Mouse (Mus musculus): ENCODE measurements around the gene Cygb. TPM values are rescaled to one million over a fixed set of nuclear protein-coding genes. Genes with fewer than 3 reads are reported as not detected.
A peak's percentile ranks its signal among the peaks of the same experiment; 100 is the strongest.

Cygb gene
- polyA plus RNA-seq, 1 experiment from 2014 or later = 2.6 TPM

DNA sequence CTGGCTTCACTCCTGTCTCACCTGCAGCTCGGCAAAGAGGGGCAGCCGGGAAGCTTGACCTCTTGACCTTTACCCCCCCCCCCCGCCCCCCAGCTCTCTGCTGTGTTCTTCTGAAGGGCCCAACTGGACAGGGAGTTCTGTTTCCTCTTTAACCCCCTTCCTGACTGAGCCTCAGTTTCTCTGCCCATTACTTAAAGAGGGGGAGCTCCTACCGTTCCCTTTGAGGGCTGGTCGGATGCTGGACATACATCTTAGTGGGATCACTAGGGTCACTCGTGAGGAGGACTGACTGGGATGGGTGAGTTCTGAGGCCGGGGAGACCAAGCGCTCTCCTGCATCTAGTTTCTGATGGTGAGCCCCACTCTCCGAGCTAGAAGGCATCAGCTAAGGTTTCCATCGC, 879 bp downstream of the Cygb start, which contains the start of gene Prcd:
Gene Prcd (plus strand): TSS at position 301 of the 400 bp plus-strand sequence.
- peaks cover 67% of the 10 kb centered on the region for H3K27me3 ChIP-seq (replicated peaks)
- peaks cover 50% of the 10 kb centered on the region for H3K4me1 ChIP-seq
- no peaks in the 10 kb centered on the region for H3K36me3 ChIP-seq
- H3K9ac ChIP-seq = peak within 1 kb of the TSS; percentile 82
- peak within 1 kb of the TSS; percentile 61 for H3K4me3 ChIP-seq
- no peak within 1 kb of the TSS for H3K27ac ChIP-seq (replicated peaks)
- 6% methylated on average over 10 of the region's 10 CpGs for WGBS
- no peaks in the 10 kb centered on the region for H3K9me3 ChIP-seq
- peak within 1 kb of the TSS; percentile 94 for H3K4me2 ChIP-seq
- no peak for ATAC-seq (ENCODE audit: extremely low read depth, insufficient number of reproducible peaks, low FRiP score, low TSS enrichment)

DNA sequence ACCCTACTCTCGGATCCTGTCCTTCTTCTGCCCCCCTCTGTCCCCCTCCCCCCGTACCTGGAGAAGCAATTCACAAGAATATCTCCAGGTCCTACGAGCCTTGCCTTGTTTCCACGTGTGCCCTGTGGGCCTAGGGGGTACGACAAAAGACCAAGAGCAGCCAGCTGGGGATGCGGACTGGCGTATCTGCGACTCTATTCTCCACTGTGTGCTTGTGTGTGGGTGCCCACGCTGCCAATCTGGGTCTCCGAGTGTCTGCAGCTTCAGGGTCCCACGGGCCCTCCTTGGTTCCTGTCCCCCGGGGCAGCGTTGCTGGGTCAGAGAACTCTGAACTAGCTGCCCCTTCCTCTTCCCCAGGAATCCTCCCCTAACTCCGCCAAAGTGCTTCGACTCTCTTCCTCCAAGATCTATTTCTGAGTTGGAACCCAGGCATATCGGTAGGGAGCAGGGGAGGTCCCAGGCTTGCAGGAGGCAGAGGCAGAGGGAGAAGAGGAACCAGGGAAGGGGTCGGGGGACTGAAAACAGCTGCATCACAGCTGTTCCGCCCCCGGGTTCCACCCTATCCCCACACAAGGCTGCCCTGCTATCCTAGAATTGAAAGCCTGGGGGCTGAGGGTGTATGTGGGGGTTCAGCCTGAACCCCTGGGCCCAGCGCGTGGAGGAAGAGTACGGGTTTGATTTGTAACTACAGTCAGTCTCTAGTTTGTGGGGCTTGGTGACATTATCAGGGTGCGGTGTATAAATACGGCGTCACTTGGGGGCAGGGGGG, 1.6 kb downstream of the Cygb start:
- no peaks in the 10 kb centered on the region for H3K36me3 ChIP-seq
- peaks cover 51% of the 10 kb centered on the region for H3K4me1 ChIP-seq
- WGBS = 70% methylated on average over 25 of the region's 25 CpGs
- peaks cover 67% of the 10 kb centered on the region for H3K27me3 ChIP-seq (replicated peaks)
- H3K4me3 ChIP-seq = no peak overlapping the region; the same call in 1 of the 2 replicates
- peak overlapping the region; percentile 94 for H3K4me2 ChIP-seq
- no peak overlapping the region for H3K9ac ChIP-seq
- no peak for ATAC-seq (ENCODE audit: extremely low read depth, insufficient number of reproducible peaks, low FRiP score, low TSS enrichment)
- H3K27ac ChIP-seq (replicated peaks) = no peak overlapping the region
- H3K9me3 ChIP-seq = no peaks in the 10 kb centered on the region

DNA sequence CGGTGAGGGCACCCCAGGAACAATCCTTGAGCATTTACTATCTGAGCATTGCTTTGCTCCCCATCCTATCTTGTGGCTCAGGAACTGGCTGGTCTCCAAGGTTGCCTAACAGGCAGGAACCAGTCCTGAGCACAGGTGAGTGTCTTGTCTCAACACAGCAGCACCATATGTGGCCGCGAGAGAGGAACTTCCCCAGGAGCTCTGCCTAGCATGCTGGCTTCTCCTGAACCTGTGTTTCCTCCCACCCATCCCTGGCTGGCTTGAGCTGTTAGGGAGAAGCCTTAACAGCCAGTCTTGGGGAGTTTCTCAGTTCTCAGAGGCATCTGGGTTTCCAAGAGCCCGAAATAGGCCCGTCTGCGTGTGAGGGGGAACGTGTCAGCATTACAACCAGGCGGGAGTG, 2.8 kb downstream of the Cygb start:
- Histone ChIP-seq H3K4me1 (peaks cover 51% of the 10 kb centered on the region), H3K9me3 (no peaks in the 10 kb centered on the region), H3K4me2 (no peak overlapping the region), H3K36me3 (no peaks in the 10 kb centered on the region), H3K9ac (no peak overlapping the region), H3K27ac (replicated peaks) (no peak overlapping the region), H3K4me3 (no peak overlapping the region), H3K27me3 (replicated peaks) (peaks cover 72% of the 10 kb centered on the region)
- WGBS = 74% methylated on average over 8 of the region's 8 CpGs
- ATAC-seq (ENCODE audit: extremely low read depth, insufficient number of reproducible peaks, low FRiP score, low TSS enrichment) = no peak

DNA sequence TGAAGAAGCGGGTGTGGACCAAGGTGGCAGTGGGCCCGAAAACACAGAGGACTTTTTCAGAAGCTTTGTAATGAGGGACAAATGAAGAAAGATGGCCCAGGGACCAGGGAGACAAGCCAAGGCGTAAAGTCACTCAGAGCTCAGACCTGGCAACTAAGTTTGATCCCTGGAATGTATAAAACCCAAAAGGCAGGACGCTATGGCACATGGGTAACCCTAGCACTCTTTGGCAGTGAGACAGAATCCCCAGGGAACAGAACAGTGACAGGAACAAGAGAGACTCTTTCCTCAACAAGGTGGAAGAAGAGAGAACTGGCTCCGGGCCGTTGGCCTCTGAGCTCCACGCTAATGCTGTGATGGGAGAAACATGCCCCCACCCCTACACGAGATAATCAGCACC, 3.3 kb downstream of the Cygb start:
- no peak overlapping the region for H3K4me3 ChIP-seq
- H3K4me2 ChIP-seq = no peak overlapping the region
- no peak overlapping the region for H3K9ac ChIP-seq
- H3K9me3 ChIP-seq = no peaks in the 10 kb centered on the region
- H3K27ac ChIP-seq (replicated peaks) = no peak overlapping the region
- no peak for ATAC-seq (ENCODE audit: extremely low read depth, insufficient number of reproducible peaks, low FRiP score, low TSS enrichment)
- peaks cover 77% of the 10 kb centered on the region for H3K27me3 ChIP-seq (replicated peaks)
- H3K4me1 ChIP-seq = peaks cover 52% of the 10 kb centered on the region
- H3K36me3 ChIP-seq = no peaks in the 10 kb centered on the region
- 80% methylated on average over 8 of the region's 8 CpGs for WGBS

DNA sequence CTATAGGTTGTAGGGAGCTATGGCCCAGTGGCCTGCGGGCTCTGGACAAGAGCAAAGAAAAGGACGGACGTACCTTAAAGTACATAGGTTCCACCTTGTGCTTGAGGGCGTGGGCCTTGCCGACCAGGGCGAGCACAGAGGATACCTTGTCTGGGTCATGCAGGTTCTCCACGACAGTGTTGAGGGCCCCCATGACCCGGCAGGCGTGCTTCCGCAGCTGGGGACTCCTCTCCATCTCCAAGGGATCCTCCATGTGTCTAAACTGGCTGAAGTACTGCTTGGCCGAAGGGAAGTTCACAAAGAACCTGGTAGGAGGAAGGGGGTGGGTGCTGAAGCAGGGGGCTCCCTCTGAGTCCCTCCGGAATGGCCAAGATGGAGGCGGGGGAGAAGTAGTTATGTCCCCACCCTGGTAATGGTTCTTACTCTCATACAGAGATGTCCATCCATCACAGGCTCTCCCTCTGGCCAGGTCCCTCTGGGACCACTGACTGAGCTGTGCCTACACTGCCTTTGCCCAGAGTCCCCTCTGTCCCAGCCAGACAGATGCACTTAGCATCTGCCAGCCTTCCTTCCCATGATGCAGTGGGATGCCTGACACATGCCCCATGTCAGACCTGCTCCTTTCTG, 4.3 kb downstream of the Cygb start:
- H3K4me2 ChIP-seq = no peak overlapping the region
- H3K27me3 ChIP-seq (replicated peaks) = peaks cover 78% of the 10 kb centered on the region
- no peak overlapping the region for H3K27ac ChIP-seq (replicated peaks)
- H3K36me3 ChIP-seq = no peaks in the 10 kb centered on the region
- H3K9me3 ChIP-seq = no peaks in the 10 kb centered on the region
- H3K9ac ChIP-seq = no peak overlapping the region
- no peak for ATAC-seq (ENCODE audit: extremely low read depth, insufficient number of reproducible peaks, low FRiP score, low TSS enrichment)
- no peak overlapping the region for H3K4me3 ChIP-seq
- H3K4me1 ChIP-seq = peaks cover 59% of the 10 kb centered on the region
- WGBS = 86% methylated on average over 13 of the region's 13 CpGs

DNA sequence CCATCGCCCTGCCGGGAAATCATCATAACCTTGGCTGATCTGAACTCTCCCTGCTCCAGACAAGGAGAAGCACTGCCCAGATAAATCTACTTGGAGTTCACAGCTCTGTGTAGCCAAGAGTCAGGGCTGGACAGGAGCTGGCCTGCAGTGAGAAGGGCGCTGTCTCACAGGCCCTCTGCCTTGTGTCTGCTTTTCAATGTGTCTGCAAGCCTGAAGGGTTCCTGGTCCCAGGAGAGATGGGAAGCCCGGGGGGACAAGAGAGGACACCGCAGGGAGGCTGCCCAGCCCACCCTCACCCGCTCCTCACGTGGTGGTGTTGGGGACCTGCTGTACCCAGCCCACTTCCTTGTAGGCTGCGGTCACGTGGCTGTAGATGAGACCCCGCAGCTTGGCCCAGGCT, 5.1 kb downstream of the Cygb start:
- H3K27ac ChIP-seq (replicated peaks) = peak overlapping the region; percentile 15; the same call in 1 of the 2 replicates
- WGBS = 67% methylated on average over 10 of the region's 10 CpGs
- peak overlapping the region; percentile 2 for H3K9ac ChIP-seq
- H3K36me3 ChIP-seq = no peaks in the 10 kb centered on the region
- peaks cover 56% of the 10 kb centered on the region for H3K4me1 ChIP-seq
- no peak overlapping the region for H3K4me2 ChIP-seq
- H3K9me3 ChIP-seq = no peaks in the 10 kb centered on the region
- H3K4me3 ChIP-seq = no peak overlapping the region
- ATAC-seq (ENCODE audit: extremely low read depth, insufficient number of reproducible peaks, low FRiP score, low TSS enrichment) = no peak
- peaks cover 78% of the 10 kb centered on the region for H3K27me3 ChIP-seq (replicated peaks)

DNA sequence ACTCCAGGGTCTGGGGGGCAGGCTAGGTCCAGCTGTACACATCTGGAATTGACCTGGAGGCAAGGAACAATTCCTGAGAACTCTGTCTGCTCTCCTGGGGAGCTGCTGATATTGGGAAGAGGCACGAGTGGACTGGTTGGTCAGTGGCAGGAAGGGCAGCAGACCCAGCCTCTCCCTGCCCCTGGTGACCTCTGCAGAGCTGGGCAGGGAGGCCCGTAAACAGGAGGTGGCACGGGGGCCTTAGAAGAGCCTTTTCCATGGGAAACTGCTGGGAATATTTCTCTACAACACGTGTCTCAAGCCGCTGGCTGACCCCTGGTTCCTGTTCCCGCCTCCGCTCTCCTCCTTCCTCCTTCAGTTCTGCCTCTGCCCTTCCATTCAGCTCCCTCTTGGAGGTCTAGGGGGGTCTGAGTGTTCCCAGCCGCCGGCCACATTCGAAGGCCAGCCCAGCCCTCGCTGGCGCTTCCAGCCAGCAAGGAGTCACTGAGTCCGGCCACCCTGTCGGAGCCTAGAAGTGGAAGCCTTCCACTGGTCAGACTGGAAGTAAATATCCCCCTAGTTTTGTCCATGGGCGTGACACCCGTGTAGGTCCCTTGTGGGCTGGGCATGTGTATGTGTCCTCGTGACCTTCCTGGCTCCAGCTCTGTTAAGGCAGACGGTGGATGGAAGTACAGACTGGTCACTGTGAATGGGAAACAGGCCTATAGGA, 5.7 kb downstream of the Cygb start:
- H3K36me3 ChIP-seq = no peaks in the 10 kb centered on the region
- H3K27ac ChIP-seq (replicated peaks) = peak overlapping the region; percentile 71
- peaks cover 75% of the 10 kb centered on the region for H3K27me3 ChIP-seq (replicated peaks)
- ATAC-seq (ENCODE audit: extremely low read depth, insufficient number of reproducible peaks, low FRiP score, low TSS enrichment) = no peak
- H3K4me3 ChIP-seq = no peak overlapping the region
- no peak overlapping the region for H3K4me2 ChIP-seq
- H3K4me1 ChIP-seq = peaks cover 56% of the 10 kb centered on the region
- WGBS = 50% methylated on average over 18 of the region's 18 CpGs
- H3K9me3 ChIP-seq = no peaks in the 10 kb centered on the region
- peak overlapping the region; percentile 21 for H3K9ac ChIP-seq

DNA sequence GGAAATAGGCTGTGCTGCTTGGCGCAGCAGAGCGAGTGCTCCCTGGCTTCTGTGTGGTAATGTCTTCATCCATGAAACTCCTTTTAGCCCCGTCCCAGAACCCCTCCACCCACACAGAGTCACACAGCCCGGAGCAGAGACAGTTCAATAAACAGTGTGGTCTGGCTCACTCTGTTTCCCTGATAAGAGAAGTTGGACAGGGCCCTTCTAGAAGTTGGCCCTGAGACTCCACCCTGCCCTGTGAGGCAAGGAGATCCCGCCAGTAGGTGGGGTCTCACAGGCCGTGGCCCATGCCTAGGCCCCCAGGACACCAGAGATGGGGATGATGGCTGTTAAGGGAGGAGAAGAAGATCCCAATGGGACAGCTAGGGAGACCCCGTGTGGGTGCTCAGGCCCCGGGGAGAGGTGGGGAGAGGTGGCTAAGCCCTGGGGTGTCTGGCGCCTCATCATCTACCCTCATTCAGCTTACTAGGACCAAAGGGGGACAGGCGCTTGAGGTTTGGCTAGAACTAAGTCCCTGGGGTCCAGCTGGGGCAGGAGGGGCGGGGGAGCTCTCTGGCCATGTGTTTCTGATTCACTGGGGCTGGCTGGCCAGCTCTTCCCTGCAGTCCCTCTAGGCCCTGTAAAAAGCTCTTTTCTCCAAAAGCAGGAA, 6.6 kb downstream of the Cygb start:
- Histone ChIP-seq H3K27me3 (replicated peaks) (peaks cover 66% of the 10 kb centered on the region), H3K9me3 (no peaks in the 10 kb centered on the region), H3K9ac (peak overlapping the region; percentile 25; the same call in 1 of the 2 replicates), H3K36me3 (no peaks in the 10 kb centered on the region), H3K27ac (replicated peaks) (peak overlapping the region; percentile 71), H3K4me1 (peaks cover 54% of the 10 kb centered on the region), H3K4me3 (no peak overlapping the region), H3K4me2 (no peak overlapping the region)
- 36% methylated on average over 11 of the region's 11 CpGs for WGBS
- no peak for ATAC-seq (ENCODE audit: extremely low read depth, insufficient number of reproducible peaks, low FRiP score, low TSS enrichment)

DNA sequence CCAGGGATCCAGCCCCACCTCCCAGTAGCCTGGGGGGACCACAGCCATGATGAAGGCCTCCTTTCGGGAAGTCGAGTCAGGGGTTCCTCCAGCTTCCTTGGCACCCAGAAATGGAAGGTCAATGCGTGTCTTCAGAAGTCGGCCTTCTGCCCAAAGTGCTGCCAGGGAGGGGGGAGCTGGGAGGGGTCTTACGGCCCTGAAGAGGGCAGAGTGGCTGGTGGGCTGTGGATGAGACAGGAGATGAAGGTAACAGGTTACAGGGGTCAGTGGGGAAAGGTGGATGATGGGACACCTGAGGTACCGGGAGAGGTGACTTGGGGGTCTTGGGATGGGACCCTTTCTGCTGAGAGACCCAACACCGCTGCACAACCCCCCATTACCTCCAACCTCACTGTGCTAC, 7.3 kb downstream of the Cygb start:
- H3K9ac ChIP-seq = no peak overlapping the region
- no peak overlapping the region for H3K4me3 ChIP-seq
- no peak for ATAC-seq (ENCODE audit: extremely low read depth, insufficient number of reproducible peaks, low FRiP score, low TSS enrichment)
- H3K36me3 ChIP-seq = no peaks in the 10 kb centered on the region
- peaks cover 61% of the 10 kb centered on the region for H3K27me3 ChIP-seq (replicated peaks)
- H3K27ac ChIP-seq (replicated peaks) = peak overlapping the region; percentile 71; the same call in 1 of the 2 replicates
- 78% methylated on average over 7 of the region's 7 CpGs for WGBS
- H3K4me2 ChIP-seq = no peak overlapping the region
- H3K9me3 ChIP-seq = no peaks in the 10 kb centered on the region
- peaks cover 54% of the 10 kb centered on the region for H3K4me1 ChIP-seq

DNA sequence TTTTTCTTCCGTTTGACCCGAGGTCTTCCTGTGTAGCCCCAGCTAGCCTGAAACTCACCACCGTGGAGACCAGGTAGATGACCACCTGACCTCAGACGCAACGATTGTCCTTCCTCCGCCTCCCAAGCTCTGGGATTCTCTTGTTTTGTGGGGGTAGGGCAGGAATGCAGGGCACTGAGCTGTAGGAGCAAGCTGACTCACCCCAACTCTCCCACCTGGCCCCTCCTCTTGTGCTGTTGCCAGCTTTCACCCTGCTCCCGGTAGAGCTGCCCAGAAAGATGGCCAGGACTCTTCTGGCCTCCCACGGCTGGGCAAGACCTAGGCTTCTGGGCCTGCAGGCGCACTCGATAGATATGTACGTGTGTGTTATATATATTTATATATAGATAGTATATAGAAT, 8.0 kb downstream of the Cygb start:
- H3K36me3 ChIP-seq = no peaks in the 10 kb centered on the region
- peaks cover 55% of the 10 kb centered on the region for H3K27me3 ChIP-seq (replicated peaks)
- no peak overlapping the region for H3K27ac ChIP-seq (replicated peaks)
- no peak overlapping the region for H3K9ac ChIP-seq
- no peak for ATAC-seq (ENCODE audit: extremely low read depth, insufficient number of reproducible peaks, low FRiP score, low TSS enrichment)
- H3K9me3 ChIP-seq = no peaks in the 10 kb centered on the region
- H3K4me2 ChIP-seq = no peak overlapping the region
- H3K4me1 ChIP-seq = peaks cover 54% of the 10 kb centered on the region
- H3K4me3 ChIP-seq = no peak overlapping the region
- WGBS = 67% methylated on average over 11 of the region's 11 CpGs
